Mouse (Mus musculus): ENCODE measurements around the gene Bsnd.

Bsnd gene

DNA sequence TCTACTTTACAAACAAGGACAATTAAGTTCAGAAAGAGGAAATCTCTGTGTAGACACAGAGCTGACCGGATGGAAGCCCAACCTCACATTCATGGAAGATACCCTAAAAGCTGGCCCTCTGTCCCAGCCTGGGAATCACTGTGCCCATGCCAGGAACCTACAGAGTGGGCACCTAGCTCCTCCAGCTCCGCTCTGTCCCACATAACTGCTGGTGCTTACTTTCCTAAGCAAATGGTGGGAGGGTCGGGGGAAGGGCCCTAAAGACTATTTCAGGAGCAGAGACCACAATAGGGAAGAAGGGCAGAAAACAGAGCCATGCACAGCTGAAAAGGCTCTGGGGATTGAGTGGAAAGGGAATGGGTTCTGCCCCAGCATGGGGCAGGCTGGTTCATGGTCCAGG, 11.5 kb downstream of the Bsnd start:
- no peak for DNase-seq

GRCm38 (mm10) chr4:106474241-106474640, 17.8 kb downstream of the Bsnd start:
- peak; percentile 65 to 67 for DNase-seq

- peak; percentile 58 to 61 for DNase-seq
These were observed 19.7 kb downstream of the Bsnd start for GRCm38 (mm10) chr4:106472335-106472734.

DNA sequence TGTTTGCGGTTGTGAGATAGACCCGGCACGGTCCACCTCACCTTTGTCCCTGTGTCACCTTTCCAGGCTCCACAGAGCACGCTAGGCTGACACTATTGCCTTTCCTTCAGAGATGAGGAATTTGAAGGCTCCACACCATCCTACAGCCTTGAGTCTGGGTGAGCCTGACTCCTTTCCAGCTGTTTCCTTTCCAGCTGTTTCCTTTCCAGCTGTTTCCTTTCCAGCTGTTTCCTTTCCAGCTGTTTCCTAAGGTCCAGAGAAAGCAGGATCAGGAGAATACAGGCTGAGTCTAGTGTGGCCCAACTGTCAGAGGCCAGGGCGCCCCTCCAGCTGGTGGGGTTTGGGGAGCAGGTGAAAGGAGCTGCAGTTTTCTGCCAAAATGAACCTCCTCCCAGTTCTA, 21.2 kb downstream of the Bsnd start:
- DNase-seq, result no peak

- peak; percentile 61 to 71 for DNase-seq
These were observed 24.5 kb downstream of the Bsnd start for GRCm38 (mm10) chr4:106467420-106468110.

- no peak for DNase-seq
These were observed 28.8 kb downstream of the Bsnd start for GRCm38 (mm10) chr4:106463174-106463801.

DNA sequence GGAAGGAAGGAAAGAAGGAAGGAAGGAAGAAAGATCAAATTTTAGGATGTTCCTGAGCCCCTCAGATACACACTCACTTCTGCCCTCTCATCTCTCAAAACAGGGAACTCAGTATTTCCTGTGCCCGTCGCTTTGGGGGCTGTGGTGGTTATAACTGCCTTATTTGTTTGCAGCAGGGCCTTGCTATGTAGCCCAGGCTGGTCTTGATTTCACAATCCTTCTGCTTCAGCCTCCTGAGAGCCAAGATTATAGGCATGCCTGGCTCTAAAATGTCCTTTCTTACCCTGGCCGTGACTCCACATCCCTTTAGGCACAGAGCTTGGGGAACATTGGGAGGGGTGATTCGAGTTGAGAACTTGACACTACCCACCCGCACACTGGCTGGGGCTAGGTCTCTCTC, 29.6 kb downstream of the Bsnd start:
- DNase-seq, result no peak

- DNase-seq, result no peak
These were observed 30.1 kb downstream of the Bsnd start for GRCm38 (mm10) chr4:106462016-106462415.

GRCm38 (mm10) chr4:106454541-106454940, 37.5 kb downstream of the Bsnd start:
- no peak for DNase-seq

DNA sequence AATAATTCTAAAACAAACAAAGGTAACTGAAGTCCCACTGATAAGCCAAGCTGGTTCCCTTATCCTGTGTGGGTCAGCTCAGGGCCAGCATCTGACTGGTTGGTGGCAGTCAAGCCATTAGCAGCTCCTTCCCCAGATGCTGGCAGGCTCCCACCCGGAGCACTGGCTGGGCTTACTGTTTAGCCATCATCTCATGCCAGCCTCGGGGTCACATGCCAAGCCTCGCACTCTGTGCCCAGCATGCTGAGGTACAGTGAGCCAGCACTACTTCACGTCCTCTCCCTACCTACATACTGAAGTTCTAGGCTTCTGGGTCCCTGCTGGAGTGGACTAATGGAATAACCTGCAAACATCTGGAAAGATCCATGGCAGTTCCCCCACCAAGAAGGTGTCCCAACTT, 38.6 kb downstream of the Bsnd start:
- DNase-seq, result peak in 1 of 2 experiments; percentile 21

- DNase-seq, result no peak
These were observed 39.0 kb downstream of the Bsnd start for GRCm38 (mm10) chr4:106453108-106453507.

- DNase-seq, result no peak
These were observed 39.7 kb downstream of the Bsnd start for GRCm38 (mm10) chr4:106452401-106452800.

- no peak for DNase-seq
These were observed 42.8 kb downstream of the Bsnd start for GRCm38 (mm10) chr4:106449306-106449705.

DNA sequence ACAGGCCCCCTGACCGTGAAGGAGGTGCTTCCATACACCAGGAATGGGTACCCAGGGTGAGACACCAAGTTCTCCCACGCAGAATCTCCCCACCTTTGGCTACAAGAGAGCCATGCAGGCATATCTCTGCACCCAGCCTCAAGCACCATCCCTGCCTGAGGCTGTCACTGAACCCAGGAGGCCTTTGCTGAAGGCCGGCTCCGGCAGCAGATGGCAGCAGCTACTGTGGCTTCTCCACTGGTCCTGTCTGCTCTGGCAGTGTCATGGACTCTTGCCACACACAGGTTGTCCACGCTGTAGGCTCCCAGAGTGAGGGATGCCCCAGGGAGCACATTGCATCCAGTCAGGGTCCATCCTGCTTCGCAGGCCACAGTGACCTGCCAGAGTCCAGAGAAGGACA, 48.9 kb downstream of the Bsnd start:
- DNase-seq, result peak in 1 of 2 experiments; percentile 25

DNA sequence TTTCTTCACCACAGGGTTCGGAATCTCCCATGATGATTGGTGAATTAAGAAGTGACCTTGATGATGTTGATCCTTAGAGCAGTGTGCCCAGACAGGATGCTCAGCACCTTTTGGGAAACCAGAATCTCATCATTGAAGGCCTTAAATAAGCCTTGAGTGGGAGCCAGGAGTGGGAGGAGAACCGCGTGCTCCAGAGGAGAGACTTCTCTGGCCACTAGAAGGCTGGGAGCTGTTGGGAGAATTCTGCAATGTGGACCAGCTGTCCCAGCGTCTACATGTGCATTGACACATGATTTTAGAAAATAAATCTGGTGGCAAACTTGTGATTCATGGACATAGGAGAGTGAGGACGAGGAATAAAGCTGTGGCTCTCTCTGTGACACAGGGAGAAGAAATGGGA, 53.3 kb downstream of the Bsnd start:
- no peak for DNase-seq

GRCm38 (mm10) chr4:106437207-106437606, 54.9 kb downstream of the Bsnd start:
- DNase-seq, result no peak

DNA sequence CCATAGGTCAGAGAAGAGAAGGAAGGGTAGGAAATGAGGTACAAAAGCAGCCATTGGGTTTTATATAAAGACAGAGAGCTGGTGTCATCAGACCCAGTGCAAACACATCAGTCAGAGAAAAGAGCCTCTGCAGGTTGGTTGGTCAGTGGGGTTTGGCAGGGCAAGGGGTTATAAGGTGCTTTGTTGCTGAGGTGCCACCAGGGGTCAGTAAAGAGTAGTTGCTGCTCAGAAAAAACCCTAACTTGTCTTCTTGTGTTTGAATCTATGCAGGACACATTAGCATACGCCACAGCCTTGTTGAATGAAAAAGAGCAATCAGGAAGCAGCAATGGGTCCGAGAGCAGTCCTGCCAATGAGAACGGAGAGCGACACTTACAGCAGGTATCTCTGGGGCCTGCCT, 55.6 kb downstream of the Bsnd start:
- peak; percentile 13 to 43 for DNase-seq

DNA sequence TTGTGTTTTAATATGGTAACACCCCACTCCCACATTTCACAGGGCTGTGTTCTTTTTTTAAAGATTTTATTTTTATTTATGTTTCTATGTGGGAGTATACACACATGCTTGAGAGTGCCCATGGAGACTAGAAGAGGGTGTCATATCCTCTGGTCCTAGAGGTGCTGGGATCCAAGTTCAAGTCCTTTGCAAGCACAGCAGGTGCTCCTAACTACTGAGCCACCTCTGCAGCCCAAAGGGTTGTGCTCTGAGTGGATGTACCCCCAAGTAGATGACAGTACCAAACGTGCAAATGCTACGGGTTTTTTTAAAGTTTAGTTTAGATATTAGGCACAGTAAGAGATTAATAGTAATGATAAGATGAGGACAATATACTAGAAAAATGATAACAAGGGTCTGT, 56.7 kb downstream of the Bsnd start:
- DNase-seq, result no peak
